Mouse (Mus musculus) neural tube, embryonic 13.5 days (tissue): ENCODE data around the gene Eif4g2. TPM values are rescaled to one million over a fixed set of nuclear protein-coding genes. Genes with fewer than 3 reads are reported as not detected.

Experiments used
- polyA plus RNA-seq: library from polyadenylated mRNA; unstranded; fragments of >200 nt; fragmentation: Nextera tagmentation; extraction: Ambion mirVana; gene quantifications from 2 replicates; pipeline ENCODE4 v1.2.1, GENCODE M21; 2015

The Eif4g2 gene
- polyA plus RNA-seq, 1 experiment from 2014 or later: 1,234 TPM

Other genes with a start within 250 kb of the Eif4g2 start
- 30.0 and 32.2 TPM in 2 replicates for gene Rnf141, start 238.6 kb downstream of the Eif4g2 start, polyA plus RNA-seq
- gene Lyve1, start 219.8 kb downstream of the Eif4g2 start, polyA plus RNA-seq: 8.1 and 8.2 TPM in 2 replicates
- gene Mrvi1, start 100.6 kb downstream of the Eif4g2 start, polyA plus RNA-seq: 1.5 and 1.6 TPM in 2 replicates
- 87.8 and 91.8 TPM in 2 replicates for gene Ctr9, start 54.1 kb downstream of the Eif4g2 start, polyA plus RNA-seq